Mouse (Mus musculus) CH12.LX (cell line): ENCODE measurements around the gene Slc23a2. TPM values are rescaled to one million over a fixed set of nuclear protein-coding genes. Genes with fewer than 3 reads are reported as not detected.

ENCODE experiments used
- DNase-seq: peaks from one replicate; pipeline ENCODE4 v3.0.0-alpha.2; 2013; ENCODE audit errors: extremely low read depth
- H3K27ac ChIP-seq: 2 replicates; pipeline ENCODE4 v1.5.1; 2012; ENCODE audit warnings: low read depth, mild to moderate bottlenecking, control low read depth, moderate library complexity; ENCODE audit not compliant: insufficient read depth
- H3K27me3 ChIP-seq: replicated peaks from 2 replicates; pipeline ENCODE3; 2012; ENCODE audit warnings: inconsistent platforms
- H3K36me3 ChIP-seq, 2 experiments: replicated peaks in 1 of 2; 2 replicates each; pipeline versions ENCODE3 to v1.6.1; 2012; ENCODE audit warnings: inconsistent platforms in 1 of 2, low read length in 1 of 2, mild to moderate bottlenecking in 1 of 2, mixed read lengths in 1 of 2, moderate library complexity in 1 of 2; ENCODE audit not compliant: control insufficient read depth in 1 of 2, insufficient read depth in 1 of 2
- H3K4me1 ChIP-seq, 2 experiments: 2 replicates each; pipeline ENCODE4 v1.6.1; 2012; ENCODE audit warnings: inconsistent platforms in 1 of 2, moderate library complexity in 1 of 2; ENCODE audit not compliant: insufficient read depth in 2 of 2, control insufficient read depth in 1 of 2
- H3K4me2 ChIP-seq: 2 replicates; pipeline ENCODE4 v1.6.1; 2012; ENCODE audit warnings: low read depth, mild to moderate bottlenecking, control low read depth; ENCODE audit not compliant: poor library complexity, insufficient read depth, severe bottlenecking
- H3K4me3 ChIP-seq, 3 experiments: fragments of 150-350 bp in 1 of 3; sonication (generic) in 1 of 3; replicated peaks in 1 of 3; 2 replicates each; pipeline versions ENCODE3 to v1.5.1; 2011 to 2012; ENCODE audit warnings: low read depth in 2 of 3, low read length in 2 of 3, mild to moderate bottlenecking in 2 of 3, moderate library complexity in 2 of 3, control low read depth in 1 of 3, improper control_type of control experiment in 1 of 3, inconsistent platforms in 1 of 3, mixed read lengths in 1 of 3; ENCODE audit not compliant: poor library complexity in 1 of 3
- H3K79me2 ChIP-seq: replicated peaks from 2 replicates; pipeline ENCODE4 v1.6.1; 2012; ENCODE audit warnings: mild to moderate bottlenecking, moderate library complexity; ENCODE audit not compliant: control insufficient read depth, poor library complexity, insufficient read depth, severe bottlenecking; ENCODE audit errors: extremely low read depth
- H3K9ac ChIP-seq: 2 replicates; pipeline ENCODE4 v1.6.1; 2012; ENCODE audit warnings: low read depth, mild to moderate bottlenecking, control low read depth, moderate library complexity; ENCODE audit not compliant: insufficient read depth
- H3K9me3 ChIP-seq: replicated peaks from 2 replicates; pipeline ENCODE3; 2012; ENCODE audit warnings: low read length, inconsistent platforms, mixed read lengths
- E2F4 ChIP-seq: IDR thresholded peaks from 2 replicates; pipeline ENCODE4 v1.6.1; 2011; ENCODE audit warnings: low read depth, low read length, improper control_type of control experiment; ENCODE audit not compliant: insufficient replicate concordance
- ELF1 ChIP-seq: IDR thresholded peaks from 2 replicates; pipeline ENCODE4 v1.6.1; 2014; ENCODE audit warnings: low read depth, mild to moderate bottlenecking, inconsistent platforms, low read length, improper control_type of control experiment
- ETS1 ChIP-seq: conservative IDR thresholded peaks from 2 replicates; pipeline ENCODE4 v1.6.1; 2012; ENCODE audit warnings: low read depth, mild to moderate bottlenecking, inconsistent platforms, low read length, improper control_type of control experiment, moderate library complexity
- HCFC1 ChIP-seq: IDR thresholded peaks from 2 replicates; pipeline ENCODE4 v1.6.1; 2012; ENCODE audit warnings: low read depth, mild to moderate bottlenecking, inconsistent platforms, low read length, improper control_type of control experiment
- IRF4 ChIP-seq: IDR thresholded peaks from 2 replicates; pipeline ENCODE4 v1.6.1; 2014; ENCODE audit warnings: low read depth, mild to moderate bottlenecking, inconsistent platforms, low read length, improper control_type of control experiment
- JUND ChIP-seq: conservative IDR thresholded peaks from 2 replicates; pipeline ENCODE4 v1.6.1; 2011; ENCODE audit warnings: low read depth, low read length, improper control_type of control experiment
- KAT2A ChIP-seq: IDR thresholded peaks from 2 replicates; pipeline ENCODE4 v1.6.1; 2012; ENCODE audit warnings: low read length, improper control_type of control experiment, inconsistent platforms; ENCODE audit not compliant: insufficient replicate concordance
- MAFK ChIP-seq: IDR thresholded peaks from 2 replicates; pipeline ENCODE4 v1.6.1; 2011; ENCODE audit warnings: low read length, improper control_type of control experiment; ENCODE audit not compliant: insufficient replicate concordance
- MAX ChIP-seq: IDR thresholded peaks from 2 replicates; pipeline ENCODE4 v1.6.1; 2011; ENCODE audit warnings: low read length, improper control_type of control experiment
- MEF2A ChIP-seq: IDR thresholded peaks from 2 replicates; pipeline ENCODE4 v1.6.1; 2014; ENCODE audit warnings: low read depth, mild to moderate bottlenecking, inconsistent platforms, low read length, improper control_type of control experiment, borderline replicate concordance
- MYC ChIP-seq: IDR thresholded peaks from 2 replicates; pipeline ENCODE4 v1.6.1; 2011; ENCODE audit warnings: low read depth, mild to moderate bottlenecking, improper control_type of control experiment, low read length
- NELFE ChIP-seq: IDR thresholded peaks from 2 replicates; pipeline ENCODE4 v1.6.1; 2011; ENCODE audit warnings: low read depth, low read length, improper control_type of control experiment
- POLR2A ChIP-seq: IDR thresholded peaks from 2 replicates; pipeline ENCODE4 v1.6.1; 2011; ENCODE audit warnings: low read depth, mild to moderate bottlenecking, improper control_type of control experiment, low read length
- RAD21 ChIP-seq: IDR thresholded peaks from 2 replicates; pipeline ENCODE4 v1.6.1; 2011; ENCODE audit warnings: low read depth, mild to moderate bottlenecking, low read length, improper control_type of control experiment, moderate library complexity
- SIN3A ChIP-seq: IDR thresholded peaks from 2 replicates; pipeline ENCODE4 v1.6.1; 2012; ENCODE audit warnings: low read length, improper control_type of control experiment, inconsistent platforms
- TBP ChIP-seq: conservative IDR thresholded peaks from 2 replicates; pipeline ENCODE4 v1.6.1; 2011; ENCODE audit warnings: low read depth, low read length, improper control_type of control experiment
- TCF12 ChIP-seq: IDR thresholded peaks from 2 replicates; pipeline ENCODE4 v1.6.1; 2014; ENCODE audit warnings: low read depth, mild to moderate bottlenecking, inconsistent platforms, low read length, improper control_type of control experiment
- UBTF ChIP-seq: IDR thresholded peaks from 2 replicates; pipeline ENCODE4 v1.6.1; 2012; ENCODE audit warnings: low read depth, mild to moderate bottlenecking, inconsistent platforms, low read length, improper control_type of control experiment, moderate library complexity
- ZKSCAN1 ChIP-seq: IDR thresholded peaks from 2 replicates; pipeline ENCODE4 v1.6.1; 2012; ENCODE audit warnings: low read depth, inconsistent platforms, low read length, improper control_type of control experiment, borderline replicate concordance
- ZMIZ1 ChIP-seq: IDR thresholded peaks from 2 replicates; pipeline ENCODE4 v1.6.1; 2012; ENCODE audit warnings: low read depth, mild to moderate bottlenecking, inconsistent platforms, low read length, improper control_type of control experiment
- dilution Hi-C: fragments of 300-500 bp; cut with MboI; formaldehyde crosslinking; loops from 2 replicates; pipeline ENCODE4 v1.14.3; 2020; ENCODE audit warnings: low sequenced_read_pairs; ENCODE audit not compliant: extremely low pct_unique_long_range_greater_than_20kb, extremely low pct_ligation_motif_present
- in situ Hi-C: fragments of 300-500 bp; cut with MboI; formaldehyde crosslinking; loops from 3 replicates; pipeline ENCODE4 v1.14.3; 2019; ENCODE audit warnings: low sequenced_read_pairs, low pct_ligation_motif_present, low pct_unique_long_range_greater_than_20kb, mixed read lengths
- polyA plus RNA-seq: library from polyadenylated mRNA; unstranded; fragments of >175 nt; gene quantifications from 2 replicates; pipeline ENCODE4 v1.2.1, GENCODE M21; 2012; ENCODE audit warnings: low read depth; ENCODE audit not compliant: insufficient read length
- total RNA-seq, 2 experiments: library from RNA; depleted of rRNA; stranded (reverse); fragments of 300-350 nt in 1 of 2; fragments of >200 nt in 1 of 2; gene quantifications; 2 replicates each; pipeline ENCODE4 v1.2.3; 2012 to 2014

The Slc23a2 gene
- total and polyA plus RNA-seq, 3 experiments, result 10.6 to 21.7 (median 13.4) TPM

- no peak overlapping the region for H3K9ac ChIP-seq
Observed at GRCm38 (mm10) chr2:132034590-132035469, 110.1 kb downstream of the Slc23a2 start.

GRCm38 (mm10) chr2:132031364-132032095, 113.4 kb downstream of the Slc23a2 start:
- H3K27ac ChIP-seq, result peak overlapping the region; percentile 51; the same call in 1 of the 2 replicates
- H3K9ac ChIP-seq, result no peak overlapping the region
- no peak for DNase-seq
- H3K4me1 ChIP-seq, result peaks cover 16 to 67% of the 10 kb centered on the region in 2 experiments
- in situ Hi-C loops (no loop called here), dilution Hi-C loops (no loop called here)
- no peaks in the 10 kb centered on the region for H3K9me3 ChIP-seq
- TF ChIP-seq HCFC1, result no peak
- peak; percentile 37; the same call in 1 of the 2 replicates for TF ChIP-seq MEF2A
- TF ChIP-seq JUND, result peak; percentile 34; the same call in 1 of the 2 replicates
- TF ChIP-seq ZKSCAN1, result peak; percentile 95
- 0 out of 2 replicates have a peak, but pooled peaks have one; percentile 21 for TF ChIP-seq E2F4
- no peak for TF ChIP-seq UBTF
- peak; percentile 41; the same call in 1 of the 2 replicates for TF ChIP-seq IRF4
- TF ChIP-seq ETS1, result 0 out of 2 replicates have a peak, but pooled peaks have one; percentile 38
- no peak for TF ChIP-seq TBP
- H3K27me3 ChIP-seq, result no peaks in the 10 kb centered on the region
- peak overlapping the region in 1 of 3 experiments; percentile 16 for H3K4me3 ChIP-seq
- peaks cover 19% of the 10 kb centered on the region for H3K79me2 ChIP-seq
- H3K36me3 ChIP-seq, result peaks cover 0 to 9% of the 10 kb centered on the region in 2 experiments
- H3K4me2 ChIP-seq, result peak overlapping the region; percentile 68; the same call in 1 of the 2 replicates

More at GRCm38 (mm10) chr2:132034590-132035469, 110.1 kb downstream of the Slc23a2 start:
- Histone ChIP-seq H3K4me3 (no peak overlapping the region), H3K27ac (peak overlapping the region; percentile 44; the same call in 1 of the 2 replicates), H3K27me3 (no peaks in the 10 kb centered on the region), H3K9me3 (no peaks in the 10 kb centered on the region), H3K79me2 (no peaks in the 10 kb centered on the region)
- in situ Hi-C loops, result no loop called here
- TF ChIP-seq MYC, result no peak
- no peak for TF ChIP-seq JUND
- no peak for TF ChIP-seq MAX
- TF ChIP-seq SIN3A, result no peak
- no peak for TF ChIP-seq POLR2A
- TF ChIP-seq RAD21, result no peak
- TF ChIP-seq TCF12, result no peak
- no peak for TF ChIP-seq ETS1
- no peak for TF ChIP-seq HCFC1
- no peak for TF ChIP-seq E2F4
- TF ChIP-seq ZMIZ1, result no peak
- no peak for TF ChIP-seq TBP
- no peak for TF ChIP-seq NELFE
- no peak for TF ChIP-seq MEF2A
- TF ChIP-seq KAT2A, result no peak
- no peak for TF ChIP-seq UBTF
- TF ChIP-seq IRF4, result no peak
- no peak for TF ChIP-seq MAFK
- TF ChIP-seq ELF1, result no peak
- TF ChIP-seq, all 38 proteins: peak for 0
- dilution Hi-C loops, result no loop called here
- Histone ChIP-seq H3K4me2 (no peak overlapping the region), H3K4me1 (peaks cover 18 to 65% of the 10 kb centered on the region in 2 experiments), H3K36me3 (no peaks in the 10 kb centered on the region)
- DNase-seq, result no peak
